Mouse (Mus musculus): ENCODE results near the gene Golt1b. TPM values are rescaled to one million over a fixed set of nuclear protein-coding genes. Genes with fewer than 3 reads are reported as not detected.

The Golt1b gene
- polyA plus RNA-seq, 1 experiment from 2014 or later = 30.8 TPM

GRCm38 (mm10) chr6:142392312-142392711 is 5.3 kb downstream of the Golt1b start:
- no peaks in the 10 kb centered on the region for H3K9me3 ChIP-seq (ENCODE audit: control insufficient read depth)
- H3K4me2 ChIP-seq (replicated peaks; ENCODE audit: low read depth) = no peak overlapping the region
- WGBS = 77% methylated on average over 5 of the region's 5 CpGs
- TF ChIP-seq CTCF (IDR thresholded peaks at IDR 0.05; ENCODE audit: low read depth) = no peak
- peaks cover 34% of the 10 kb centered on the region for H3K36me3 ChIP-seq (ENCODE audit: control insufficient read depth, insufficient read depth)
- no peaks in the 10 kb centered on the region for H3K4me1 ChIP-seq (replicated peaks; ENCODE audit: control insufficient read depth, insufficient read depth, low read length)
- no peak overlapping the region for H3K27ac ChIP-seq (ENCODE audit: low read depth, low read length)
- no peaks in the 10 kb centered on the region for H3K27me3 ChIP-seq (replicated peaks; ENCODE audit: control insufficient read depth, insufficient read depth, low read length)
- no peak overlapping the region for H3K4me3 ChIP-seq (ENCODE audit: low read depth, low read length)
- ATAC-seq = no peak
- no peak overlapping the region for H3K9ac ChIP-seq (ENCODE audit: low read depth, low read length)

GRCm38 (mm10) chr6:142394669-142395068 is 7.6 kb downstream of the Golt1b start:
- Histone ChIP-seq H3K36me3 (ENCODE audit: control insufficient read depth, insufficient read depth) (peaks cover 34% of the 10 kb centered on the region), H3K27ac (ENCODE audit: low read depth, low read length) (no peak overlapping the region), H3K4me2 (replicated peaks; ENCODE audit: low read depth) (no peak overlapping the region), H3K9ac (ENCODE audit: low read depth, low read length) (no peak overlapping the region), H3K4me1 (replicated peaks; ENCODE audit: control insufficient read depth, insufficient read depth, low read length) (no peaks in the 10 kb centered on the region), H3K27me3 (replicated peaks; ENCODE audit: control insufficient read depth, insufficient read depth, low read length) (no peaks in the 10 kb centered on the region), H3K4me3 (ENCODE audit: low read depth, low read length) (no peak overlapping the region), H3K9me3 (ENCODE audit: control insufficient read depth) (no peaks in the 10 kb centered on the region)
- 86% methylated on average over 5 of the region's 5 CpGs for WGBS
- TF ChIP-seq CTCF (IDR thresholded peaks at IDR 0.05; ENCODE audit: low read depth) = no peak
- ATAC-seq = no peak

- no peak overlapping the region for H3K9ac ChIP-seq (ENCODE audit: low read depth, low read length)
- H3K4me3 ChIP-seq (ENCODE audit: low read depth, low read length) = no peak overlapping the region
- H3K27ac ChIP-seq (ENCODE audit: low read depth, low read length) = no peak overlapping the region
- H3K4me2 ChIP-seq (replicated peaks; ENCODE audit: low read depth) = no peak overlapping the region
- WGBS = 93% methylated on average over 6 of the region's 6 CpGs
- ATAC-seq = no peak
- no peaks in the 10 kb centered on the region for H3K9me3 ChIP-seq (ENCODE audit: control insufficient read depth)
- no peak for TF ChIP-seq CTCF (IDR thresholded peaks at IDR 0.05; ENCODE audit: low read depth)
- H3K4me1 ChIP-seq (replicated peaks; ENCODE audit: control insufficient read depth, insufficient read depth, low read length) = no peaks in the 10 kb centered on the region
- H3K36me3 ChIP-seq (ENCODE audit: control insufficient read depth, insufficient read depth) = peaks cover 38% of the 10 kb centered on the region
- H3K27me3 ChIP-seq (replicated peaks; ENCODE audit: control insufficient read depth, insufficient read depth, low read length) = no peaks in the 10 kb centered on the region
Measured at GRCm38 (mm10) chr6:142395756-142396155, 8.7 kb downstream of the Golt1b start.

GRCm38 (mm10) chr6:142411140-142411539 is 24.1 kb downstream of the Golt1b start:
- no peak overlapping the region for H3K4me3 ChIP-seq (ENCODE audit: low read depth, low read length)
- TF ChIP-seq CTCF (IDR thresholded peaks at IDR 0.05; ENCODE audit: low read depth) = no peak
- H3K27me3 ChIP-seq (replicated peaks; ENCODE audit: control insufficient read depth, insufficient read depth, low read length) = peaks cover 25% of the 10 kb centered on the region
- H3K4me2 ChIP-seq (replicated peaks; ENCODE audit: low read depth) = no peak overlapping the region
- no peak for ATAC-seq
- WGBS = 31% methylated on average over 1 of the region's 1 CpGs
- H3K4me1 ChIP-seq (replicated peaks; ENCODE audit: control insufficient read depth, insufficient read depth, low read length) = no peaks in the 10 kb centered on the region
- H3K27ac ChIP-seq (ENCODE audit: low read depth, low read length) = no peak overlapping the region
- H3K9me3 ChIP-seq (ENCODE audit: control insufficient read depth) = no peaks in the 10 kb centered on the region
- H3K9ac ChIP-seq (ENCODE audit: low read depth, low read length) = no peak overlapping the region
- H3K36me3 ChIP-seq (ENCODE audit: control insufficient read depth, insufficient read depth) = no peaks in the 10 kb centered on the region

- Histone ChIP-seq H3K27ac (ENCODE audit: low read depth, low read length) (no peak within 1 kb of the TSS), H3K4me3 (ENCODE audit: low read depth, low read length) (no peak within 1 kb of the TSS), H3K4me2 (replicated peaks; ENCODE audit: low read depth) (no peak within 1 kb of the TSS), H3K9me3 (ENCODE audit: control insufficient read depth) (no peaks in the 10 kb centered on the region), H3K4me1 (replicated peaks; ENCODE audit: control insufficient read depth, insufficient read depth, low read length) (no peaks in the 10 kb centered on the region), H3K9ac (ENCODE audit: low read depth, low read length) (no peak within 1 kb of the TSS), H3K36me3 (ENCODE audit: control insufficient read depth, insufficient read depth) (no peaks in the 10 kb centered on the region), H3K27me3 (replicated peaks; ENCODE audit: control insufficient read depth, insufficient read depth, low read length) (peaks cover 25% of the 10 kb centered on the region)
- no peak for TF ChIP-seq CTCF (IDR thresholded peaks at IDR 0.05; ENCODE audit: low read depth)
- ATAC-seq = no peak
- 70% methylated on average over 11 of the region's 11 CpGs for WGBS
Measured at GRCm38 (mm10) chr6:142412906-142413491, 26.0 kb downstream of the Golt1b start, which contains the start of gene Spx. TSS of gene Spx (plus strand) at chr6:142413441.

GRCm38 (mm10) chr6:142413845-142414244 is 26.8 kb downstream of the Golt1b start:
- Histone ChIP-seq H3K9me3 (ENCODE audit: control insufficient read depth) (no peaks in the 10 kb centered on the region), H3K36me3 (ENCODE audit: control insufficient read depth, insufficient read depth) (no peaks in the 10 kb centered on the region), H3K9ac (ENCODE audit: low read depth, low read length) (no peak overlapping the region), H3K27me3 (replicated peaks; ENCODE audit: control insufficient read depth, insufficient read depth, low read length) (peaks cover 25% of the 10 kb centered on the region), H3K4me3 (ENCODE audit: low read depth, low read length) (no peak overlapping the region), H3K4me2 (replicated peaks; ENCODE audit: low read depth) (no peak overlapping the region), H3K27ac (ENCODE audit: low read depth, low read length) (no peak overlapping the region), H3K4me1 (replicated peaks; ENCODE audit: control insufficient read depth, insufficient read depth, low read length) (no peaks in the 10 kb centered on the region)
- no peak for ATAC-seq
- 25% methylated on average over 12 of the region's 12 CpGs for WGBS
- no peak for TF ChIP-seq CTCF (IDR thresholded peaks at IDR 0.05; ENCODE audit: low read depth)
